Mouse (Mus musculus): ENCODE data around the gene Trmo.

DNA sequence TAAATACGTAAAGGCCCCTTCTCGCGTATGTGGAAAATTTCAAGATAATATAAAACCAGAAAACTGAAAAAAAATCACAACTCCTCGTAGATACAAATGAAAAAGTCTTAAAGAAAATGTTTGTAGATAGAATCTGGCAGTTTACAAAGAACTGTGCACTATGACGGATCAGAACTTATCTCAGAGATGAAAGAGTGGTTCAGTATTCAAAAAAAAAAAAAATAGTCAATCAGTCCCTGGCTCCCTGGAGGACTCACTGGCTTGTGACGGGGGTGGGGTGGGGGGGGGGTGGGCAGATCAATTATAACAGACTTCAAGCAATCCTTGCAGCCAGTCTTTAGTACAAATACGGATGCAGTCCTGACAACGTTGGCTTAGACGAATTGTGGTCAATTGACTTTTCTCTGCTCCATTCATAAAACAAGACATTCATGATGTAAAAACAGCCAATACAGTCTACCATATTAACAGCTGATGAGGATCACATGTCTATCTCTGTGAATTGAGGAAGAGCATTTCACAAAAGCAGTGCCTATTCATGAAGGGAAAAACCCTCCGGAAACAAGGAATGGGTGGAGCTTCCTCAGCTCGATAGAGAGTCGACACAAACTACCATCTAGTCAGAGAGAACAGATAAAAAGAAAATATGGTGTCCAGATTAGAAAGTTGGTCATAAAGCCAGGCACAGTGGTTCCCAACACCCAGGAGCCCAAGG, 29.5 kb downstream of the Trmo start:
- no peak for TF ChIP-seq CTCF (IDR thresholded peaks at IDR 0.05; ENCODE audit: control insufficient read depth, insufficient read depth, insufficient read length)
- TF ChIP-seq MYOG (IDR thresholded peaks at IDR 0.05; ENCODE audit: control insufficient read depth, extremely low read depth, insufficient read length), result no peak
- no peak for TF ChIP-seq MAX (IDR thresholded peaks at IDR 0.05)
- TF ChIP-seq MYOD1 (IDR thresholded peaks at IDR 0.05; ENCODE audit: control insufficient read depth, insufficient read length, low read depth), result no peak
- TF ChIP-seq CEBPB (IDR thresholded peaks at IDR 0.05; ENCODE audit: low read depth), result no peak
- no peak for TF ChIP-seq USF1 (IDR thresholded peaks at IDR 0.05; ENCODE audit: low read depth)
- no peak for TF ChIP-seq FOSL1 (IDR thresholded peaks at IDR 0.05; ENCODE audit: insufficient read depth, low read length, poor library complexity, severe bottlenecking)
